Mouse (Mus musculus) brain, embryonic 14.5 days (tissue): Measurements from ENCODE around the gene Gpr146.
"Not testable (repeated sequence)": the region's sequence is repeated elsewhere in the genome, so short reads cannot be mapped to it uniquely, and the experiment has no call there.

Experiments used
- CTCF ChIP-seq: fragments of 200-500 bp; IDR thresholded peaks from 2 replicates; pipeline ENCODE4 v1.5.1; 2012; ENCODE audit warnings: inconsistent platforms, mild to moderate bottlenecking, moderate library complexity, borderline replicate concordance; ENCODE audit not compliant: insufficient read depth, insufficient read length; ENCODE audit errors: extremely low read depth
- POLR2A ChIP-seq: fragments of 200-500 bp; IDR thresholded peaks from 2 replicates; pipeline ENCODE4 v1.6.1; 2012; ENCODE audit warnings: mild to moderate bottlenecking, inconsistent platforms, borderline replicate concordance; ENCODE audit not compliant: poor library complexity, insufficient read depth, insufficient read length, severe bottlenecking; ENCODE audit errors: extremely low read depth

GRCm38 (mm10) chr5:139390324-139391119, 13.0 kb downstream of the Gpr146 start:
- not testable (repeated sequence) for TF ChIP-seq CTCF, POLR2A
